Mouse (Mus musculus): ENCODE data around the gene Olfr808. TPM values are rescaled to one million over a fixed set of nuclear protein-coding genes. Genes with fewer than 3 reads are reported as not detected.

Gene Olfr808
- not detected for polyA plus RNA-seq (2014; fragmentation: Illumina TruSeq; extraction: RNeasy Lipid Tissue Mini Kit (QIAGEN cat#74804); ENCODE audit: low read depth, low replicate concordance)

GRCm38 (mm10) chr10:129765182-129765581 is at the start of gene Olfr808:
Olfr808 (plus strand) TSS chr10:129765482.

GRCm38 (mm10) chr10:129729275-129729674 is 36.0 kb upstream of the Olfr808 start, which contains the start of gene Olfr805:
Olfr805 (minus strand) TSS chr10:129729375.

GRCm38 (mm10) chr10:129741821-129742220 is 23.5 kb upstream of the Olfr808 start, which contains the start of gene Olfr806:
Olfr806 (minus strand) TSS chr10:129741921.

GRCm38 (mm10) chr10:129757693-129758092 is 7.6 kb upstream of the Olfr808 start, which contains the start of gene Olfr807:
Olfr807 (minus strand) TSS chr10:129757793.

GRCm38 (mm10) chr10:129774338-129774737 is 9.1 kb downstream of the Olfr808 start, which contains the start of gene Olfr809:
Olfr809 (plus strand) TSS chr10:129774638.

GRCm38 (mm10) chr10:129794817-129795216 is 29.5 kb downstream of the Olfr808 start, which contains the start of gene Olfr810:
Olfr810 (minus strand) TSS chr10:129794917.

GRCm38 (mm10) chr10:129804296-129804695 is 39.0 kb downstream of the Olfr808 start, which contains the start of gene Olfr811:
Olfr811 (minus strand) TSS chr10:129804396.

Other genes with a start within 250 kb of the Olfr808 start
- not detected for gene Olfr791, start 243.7 kb upstream of the Olfr808 start, polyA plus RNA-seq (2014; fragmentation: Illumina TruSeq; extraction: RNeasy Lipid Tissue Mini Kit (QIAGEN cat#74804); ENCODE audit: low read depth, low replicate concordance)
- gene Olfr792, start 226.3 kb upstream of the Olfr808 start, polyA plus RNA-seq (2014; fragmentation: Illumina TruSeq; extraction: RNeasy Lipid Tissue Mini Kit (QIAGEN cat#74804); ENCODE audit: low read depth, low replicate concordance) = not detected
- gene Olfr794, start 197.8 kb upstream of the Olfr808 start, polyA plus RNA-seq (2014; fragmentation: Illumina TruSeq; extraction: RNeasy Lipid Tissue Mini Kit (QIAGEN cat#74804); ENCODE audit: low read depth, low replicate concordance) = not detected
- not detected for gene Olfr796, start 152.9 kb upstream of the Olfr808 start, polyA plus RNA-seq (2014; fragmentation: Illumina TruSeq; extraction: RNeasy Lipid Tissue Mini Kit (QIAGEN cat#74804); ENCODE audit: low read depth, low replicate concordance)
- gene Olfr798, start 137.5 kb upstream of the Olfr808 start, polyA plus RNA-seq (2014; fragmentation: Illumina TruSeq; extraction: RNeasy Lipid Tissue Mini Kit (QIAGEN cat#74804); ENCODE audit: low read depth, low replicate concordance) = not detected
- gene Olfr799, start 128.0 kb upstream of the Olfr808 start, polyA plus RNA-seq (2014; fragmentation: Illumina TruSeq; extraction: RNeasy Lipid Tissue Mini Kit (QIAGEN cat#74804); ENCODE audit: low read depth, low replicate concordance) = not detected
- gene Olfr800, start 107.8 kb upstream of the Olfr808 start, polyA plus RNA-seq (2014; fragmentation: Illumina TruSeq; extraction: RNeasy Lipid Tissue Mini Kit (QIAGEN cat#74804); ENCODE audit: low read depth, low replicate concordance) = not detected
- gene Olfr801, start 91.6 kb upstream of the Olfr808 start, polyA plus RNA-seq (2014; fragmentation: Illumina TruSeq; extraction: RNeasy Lipid Tissue Mini Kit (QIAGEN cat#74804); ENCODE audit: low read depth, low replicate concordance) = not detected
- gene Olfr802, start 77.3 kb upstream of the Olfr808 start, polyA plus RNA-seq (2014; fragmentation: Illumina TruSeq; extraction: RNeasy Lipid Tissue Mini Kit (QIAGEN cat#74804); ENCODE audit: low read depth, low replicate concordance) = not detected
- gene Olfr803, start 71.2 kb upstream of the Olfr808 start, polyA plus RNA-seq (2014; fragmentation: Illumina TruSeq; extraction: RNeasy Lipid Tissue Mini Kit (QIAGEN cat#74804); ENCODE audit: low read depth, low replicate concordance) = not detected
- not detected for gene Olfr804, start 62.3 kb upstream of the Olfr808 start, polyA plus RNA-seq (2014; fragmentation: Illumina TruSeq; extraction: RNeasy Lipid Tissue Mini Kit (QIAGEN cat#74804); ENCODE audit: low read depth, low replicate concordance)
- not detected for gene Olfr805, start 36.1 kb upstream of the Olfr808 start, polyA plus RNA-seq (2014; fragmentation: Illumina TruSeq; extraction: RNeasy Lipid Tissue Mini Kit (QIAGEN cat#74804); ENCODE audit: low read depth, low replicate concordance)
- gene Olfr806, start 23.6 kb upstream of the Olfr808 start, polyA plus RNA-seq (2014; fragmentation: Illumina TruSeq; extraction: RNeasy Lipid Tissue Mini Kit (QIAGEN cat#74804); ENCODE audit: low read depth, low replicate concordance) = not detected
- not detected for gene Olfr807, start 7.7 kb upstream of the Olfr808 start, polyA plus RNA-seq (2014; fragmentation: Illumina TruSeq; extraction: RNeasy Lipid Tissue Mini Kit (QIAGEN cat#74804); ENCODE audit: low read depth, low replicate concordance)
- not detected for gene Olfr809, start 9.2 kb downstream of the Olfr808 start, polyA plus RNA-seq (2014; fragmentation: Illumina TruSeq; extraction: RNeasy Lipid Tissue Mini Kit (QIAGEN cat#74804); ENCODE audit: low read depth, low replicate concordance)
- not detected for gene Olfr810, start 29.4 kb downstream of the Olfr808 start, polyA plus RNA-seq (2014; fragmentation: Illumina TruSeq; extraction: RNeasy Lipid Tissue Mini Kit (QIAGEN cat#74804); ENCODE audit: low read depth, low replicate concordance)
- not detected for gene Olfr811, start 38.9 kb downstream of the Olfr808 start, polyA plus RNA-seq (2014; fragmentation: Illumina TruSeq; extraction: RNeasy Lipid Tissue Mini Kit (QIAGEN cat#74804); ENCODE audit: low read depth, low replicate concordance)
- gene Olfr812, start 80.6 kb downstream of the Olfr808 start, polyA plus RNA-seq (2014; fragmentation: Illumina TruSeq; extraction: RNeasy Lipid Tissue Mini Kit (QIAGEN cat#74804); ENCODE audit: low read depth, low replicate concordance) = not detected
- not detected for gene Olfr813, start 89.9 kb downstream of the Olfr808 start, polyA plus RNA-seq (2014; fragmentation: Illumina TruSeq; extraction: RNeasy Lipid Tissue Mini Kit (QIAGEN cat#74804); ENCODE audit: low read depth, low replicate concordance)
- gene Olfr814, start 114.4 kb downstream of the Olfr808 start, polyA plus RNA-seq (2014; fragmentation: Illumina TruSeq; extraction: RNeasy Lipid Tissue Mini Kit (QIAGEN cat#74804); ENCODE audit: low read depth, low replicate concordance) = not detected
- not detected for gene Olfr815, start 140.4 kb downstream of the Olfr808 start, polyA plus RNA-seq (2014; fragmentation: Illumina TruSeq; extraction: RNeasy Lipid Tissue Mini Kit (QIAGEN cat#74804); ENCODE audit: low read depth, low replicate concordance)
- not detected for gene Olfr816, start 150.1 kb downstream of the Olfr808 start, polyA plus RNA-seq (2014; fragmentation: Illumina TruSeq; extraction: RNeasy Lipid Tissue Mini Kit (QIAGEN cat#74804); ENCODE audit: low read depth, low replicate concordance)
- gene Olfr818, start 183.6 kb downstream of the Olfr808 start, polyA plus RNA-seq (2014; fragmentation: Illumina TruSeq; extraction: RNeasy Lipid Tissue Mini Kit (QIAGEN cat#74804); ENCODE audit: low read depth, low replicate concordance) = not detected
- gene Olfr819, start 201.8 kb downstream of the Olfr808 start, polyA plus RNA-seq (2014; fragmentation: Illumina TruSeq; extraction: RNeasy Lipid Tissue Mini Kit (QIAGEN cat#74804); ENCODE audit: low read depth, low replicate concordance) = not detected
- not detected for gene Olfr247, start 210.7 kb downstream of the Olfr808 start, polyA plus RNA-seq (2014; fragmentation: Illumina TruSeq; extraction: RNeasy Lipid Tissue Mini Kit (QIAGEN cat#74804); ENCODE audit: low read depth, low replicate concordance)
- not detected for gene Gm10310, start 219.6 kb downstream of the Olfr808 start, polyA plus RNA-seq (2014; fragmentation: Illumina TruSeq; extraction: RNeasy Lipid Tissue Mini Kit (QIAGEN cat#74804); ENCODE audit: low read depth, low replicate concordance)
- not detected for gene Olfr820, start 247.1 kb downstream of the Olfr808 start, polyA plus RNA-seq (2014; fragmentation: Illumina TruSeq; extraction: RNeasy Lipid Tissue Mini Kit (QIAGEN cat#74804); ENCODE audit: low read depth, low replicate concordance)